Mouse (Mus musculus) gastrocnemius, postnatal 36 days (tissue): Measurements from ENCODE around the gene Gsto2. TPM values are rescaled to one million over a fixed set of nuclear protein-coding genes. Genes with fewer than 3 reads are reported as not detected.
"Not testable (repeated sequence)": the region's sequence is repeated elsewhere in the genome, so short reads cannot be mapped to it uniquely, and the experiment has no call there.

Experiments used
- DNase-seq, 2 experiments: peaks; one replicate each; pipeline ENCODE4 v3.0.0; 2022
- intact Hi-C: fragments of 180-260 bp; cut with DNase I; formaldehyde crosslinking; loops from one replicate; pipeline ENCODE4 v1.15.1; 2025
- long read RNA-seq, 2 experiments: library from polyadenylated mRNA; stranded (forward); transcript quantifications; one replicate each; pipeline ENCODE4 v2.0.0; 2021
- total RNA-seq, 2 experiments: library from RNA; stranded (reverse); gene quantifications; 2 replicates each; pipeline ENCODE4 v1.2.3; 2021

Gsto2 gene
- total RNA-seq, result under 1 TPM; 0.22 to 0.66 TPM
- long read RNA-seq, experiment 1, result 0 reads
- long read RNA-seq, experiment 2, result 0 reads

GRCm38 (mm10) chr19:47865353-47865947, at the start of gene Gsto2:
TSS of gene Gsto2 (plus strand) at chr19:47865534.
- DNase-seq, result peak; percentile 88 to 94
- intact Hi-C loops, result no loop called here

- DNase-seq, result no peak
- intact Hi-C loops, result no loop called here
Measured at GRCm38 (mm10) chr19:47817692-47818091, 47.6 kb upstream of the Gsto2 start.

DNA sequence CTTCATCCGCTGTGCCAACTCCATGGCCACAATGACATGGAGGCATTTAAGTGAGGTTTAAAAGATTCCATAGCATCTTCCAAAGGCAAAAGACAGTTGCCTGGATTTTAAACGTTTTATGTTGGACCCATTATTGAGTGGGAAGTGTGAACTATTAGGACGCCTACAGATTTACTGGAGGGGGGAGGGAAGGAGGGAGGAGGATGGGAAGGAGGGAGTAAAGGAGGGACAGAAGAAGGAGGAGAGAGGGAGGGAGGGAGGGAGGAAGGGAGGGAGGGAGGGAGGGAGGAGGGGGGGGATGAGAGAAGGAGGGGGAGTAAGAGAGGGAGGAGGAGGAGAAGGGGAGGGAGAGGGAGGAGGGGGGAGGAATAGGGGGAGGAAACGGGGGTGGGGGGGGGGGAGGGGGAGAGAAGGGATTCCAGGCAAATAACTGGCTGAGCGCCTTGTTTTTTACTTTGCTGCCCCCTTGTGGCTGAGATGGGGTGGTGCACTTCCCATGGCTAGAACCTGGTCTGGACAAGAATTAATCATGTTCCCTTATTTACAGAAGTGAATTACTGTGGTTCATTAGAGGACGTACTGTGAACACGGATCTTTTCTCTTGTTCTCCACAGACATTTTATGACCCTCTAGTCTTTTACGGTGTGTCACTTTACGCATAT, 44.4 kb upstream of the Gsto2 start:
- intact Hi-C loops, result loop anchor here (1.0 to 2.0 kb wide), 2 partner anchors 162 to 314 kb away; no protein-coding TSS in a partner anchor
- DNase-seq, result peak; percentile 56 to 65

DNA sequence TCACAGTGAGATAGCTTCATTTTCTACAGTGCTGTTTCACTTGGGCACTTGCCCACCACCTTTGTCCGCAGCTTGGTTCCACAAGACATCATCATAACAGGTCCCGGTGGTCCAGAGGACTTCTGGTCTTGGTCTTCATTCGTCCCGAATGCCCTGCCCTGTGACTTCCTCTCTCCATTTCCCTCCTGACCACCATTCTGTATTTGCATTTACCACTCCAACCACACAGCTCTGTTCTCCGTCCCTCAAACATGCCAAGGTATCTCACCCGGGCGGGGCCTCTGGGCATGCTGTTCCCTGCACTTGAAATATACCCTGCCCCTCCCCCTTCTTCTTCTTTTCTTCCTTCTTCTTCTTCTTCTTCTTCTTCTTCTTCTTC, 43.9 kb upstream of the Gsto2 start:
- intact Hi-C loops, result loop anchor here (1.0 to 2.0 kb wide), 2 partner anchors 162 to 315 kb away; no protein-coding TSS in a partner anchor
- no peak for DNase-seq

DNA sequence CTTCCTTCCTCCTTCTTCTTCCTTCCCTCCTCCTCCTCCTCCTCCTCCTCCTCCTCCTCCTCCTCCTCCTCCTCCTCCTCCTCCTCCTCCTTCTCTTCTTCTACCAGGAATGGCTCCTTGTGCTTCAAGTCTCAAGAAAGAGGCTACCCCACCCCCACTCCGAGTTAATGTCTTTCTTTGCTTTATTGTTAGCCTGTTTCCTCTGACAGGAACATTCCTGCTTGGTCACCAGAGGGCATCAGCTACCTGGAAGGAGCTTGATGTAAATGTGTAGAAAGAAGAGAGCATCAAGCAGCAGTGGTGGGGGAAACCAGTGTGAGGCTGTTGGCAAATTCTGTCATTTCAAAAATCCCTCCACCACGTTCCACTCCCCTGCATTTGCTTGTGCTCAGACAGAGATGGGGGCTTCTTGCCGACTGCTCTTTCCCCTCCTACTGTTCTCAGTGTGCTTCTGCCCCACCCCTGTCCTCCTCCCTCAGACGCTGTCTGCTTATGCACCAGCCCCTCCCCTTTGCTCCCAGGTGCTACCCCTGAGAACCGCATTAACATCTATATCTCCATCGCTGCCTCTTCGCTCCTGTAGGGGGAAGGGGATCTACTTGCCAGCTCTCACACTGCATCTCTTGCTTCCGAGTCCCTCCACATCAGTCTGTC, 43.1 kb upstream of the Gsto2 start:
- intact Hi-C loops, result no loop called here

DNA sequence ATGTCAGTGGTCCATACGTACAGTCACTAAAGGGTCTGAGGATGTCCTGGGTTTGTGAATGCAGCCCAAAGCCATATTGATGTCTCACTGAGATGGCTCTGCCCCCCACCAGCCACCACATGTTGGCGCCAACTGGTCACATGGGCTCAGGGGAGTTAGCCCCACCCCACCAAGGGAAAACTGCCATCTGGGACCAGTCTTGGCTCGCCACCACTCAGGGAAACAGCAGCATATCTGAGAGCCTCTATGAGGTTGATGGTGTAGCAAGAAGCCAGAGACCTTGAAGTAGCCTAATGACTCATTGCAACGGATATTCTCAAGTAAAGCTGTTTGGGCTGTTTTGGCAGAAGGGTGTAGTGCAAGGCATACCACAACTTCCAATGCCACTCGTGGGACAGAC, 41.3 kb upstream of the Gsto2 start:
- intact Hi-C loops, result no loop called here
- no peak for DNase-seq

More for the DNA sequence above, 43.1 kb upstream of the Gsto2 start:
- DNase-seq, result no peak

- intact Hi-C loops, result no loop called here
- no peak for DNase-seq
Measured at GRCm38 (mm10) chr19:47829913-47830450, 35.4 kb upstream of the Gsto2 start.

- DNase-seq, result no peak
- intact Hi-C loops, result no loop called here
Measured at GRCm38 (mm10) chr19:47831111-47831510, 34.2 kb upstream of the Gsto2 start.

- no peak for DNase-seq
- intact Hi-C loops, result no loop called here
Measured at GRCm38 (mm10) chr19:47832316-47832715, 33.0 kb upstream of the Gsto2 start.

DNA sequence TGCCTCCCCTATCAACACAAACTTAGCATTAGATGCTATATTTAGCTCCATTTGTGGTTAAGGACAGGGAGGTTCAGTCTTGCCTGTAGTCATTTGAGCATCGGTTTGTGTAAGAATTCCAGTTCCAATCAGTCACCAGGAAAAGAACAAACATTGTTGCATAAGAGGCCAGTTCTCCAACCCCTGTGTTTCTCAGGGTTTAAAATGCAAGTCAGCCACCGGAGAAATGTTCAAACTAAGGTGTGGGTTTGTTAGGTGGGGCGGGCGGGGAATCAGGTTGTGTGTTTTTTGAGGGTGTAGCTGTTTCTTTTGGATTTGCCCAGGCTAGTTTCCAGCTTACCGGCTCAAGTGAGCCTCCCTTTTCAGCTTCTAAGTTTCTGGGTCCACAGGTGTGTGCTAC, 30.7 kb upstream of the Gsto2 start:
- intact Hi-C loops, result no loop called here
- no peak for DNase-seq

GRCm38 (mm10) chr19:47835776-47836175, 29.6 kb upstream of the Gsto2 start:
- DNase-seq, result no peak

DNA sequence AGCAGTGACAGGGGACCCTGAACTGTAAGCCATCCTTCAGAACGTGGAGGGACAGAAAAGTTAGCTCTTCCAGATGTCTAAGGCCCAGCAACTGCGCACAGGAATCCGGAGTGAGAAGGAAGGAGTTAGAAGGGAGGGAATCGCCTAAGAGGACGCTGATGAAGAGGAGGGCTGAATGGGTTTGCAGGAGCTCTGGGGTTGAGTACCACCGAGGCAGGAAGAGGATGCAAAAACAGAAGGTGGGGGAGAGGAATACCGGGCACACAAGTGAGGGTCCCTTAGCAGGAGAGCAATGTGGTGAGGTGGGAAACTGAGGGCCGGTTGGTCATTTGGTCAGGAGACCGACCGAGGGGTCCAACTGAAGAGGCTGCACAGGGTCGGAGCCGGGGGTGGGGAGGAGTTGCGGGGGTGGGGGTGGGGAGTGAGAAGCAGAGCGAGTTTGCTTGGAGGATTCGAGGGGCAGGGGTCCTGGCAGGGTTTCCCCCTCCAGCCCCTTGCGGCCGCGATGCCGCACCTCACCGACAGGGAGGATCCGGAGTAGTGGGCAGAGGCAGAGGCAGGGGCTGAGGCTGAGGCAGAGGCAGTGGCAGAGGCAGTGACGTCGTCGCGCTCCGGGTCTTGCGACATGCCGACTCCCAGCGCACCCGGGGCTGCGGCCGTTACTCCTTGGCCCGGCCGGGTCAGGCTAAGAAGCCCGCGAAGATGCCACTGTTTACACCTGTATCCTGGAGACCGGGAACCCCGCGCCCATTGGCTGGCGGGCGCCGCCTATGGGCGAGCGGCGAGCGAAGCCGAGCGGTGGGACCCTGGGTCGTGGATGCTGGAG, 28.4 kb upstream of the Gsto2 start:
- peak in 1 of 2 experiments; percentile 26 for DNase-seq
- intact Hi-C loops, result no loop called here

More at GRCm38 (mm10) chr19:47835776-47836175, 29.6 kb upstream of the Gsto2 start:
- intact Hi-C loops, result no loop called here

DNA sequence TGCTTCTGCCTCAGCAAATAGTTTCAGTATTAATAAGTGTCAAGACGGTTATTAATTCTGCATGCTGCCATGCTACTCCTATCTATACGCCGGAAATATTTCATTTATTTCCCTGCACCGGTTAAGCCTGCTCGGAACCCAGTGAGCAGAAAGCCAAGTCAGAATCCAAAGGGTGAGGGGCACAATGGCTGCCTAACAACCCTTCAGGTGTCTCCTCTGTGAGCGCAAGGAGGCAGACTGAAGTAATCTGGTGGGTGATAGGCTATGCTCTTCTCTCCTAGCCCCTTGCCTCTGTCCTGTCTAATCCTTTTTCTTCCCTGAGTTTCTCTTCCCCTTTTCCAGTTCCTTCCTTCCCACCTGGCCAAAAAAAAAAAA, 27.8 kb upstream of the Gsto2 start:
- intact Hi-C loops, result no loop called here
- no peak for DNase-seq

GRCm38 (mm10) chr19:47841234-47841633, 24.1 kb upstream of the Gsto2 start:
- DNase-seq, intact Hi-C loops: not testable (repeated sequence)

- DNase-seq, result no peak
- intact Hi-C loops, result no loop called here
Measured at GRCm38 (mm10) chr19:47849735-47850134, 15.6 kb upstream of the Gsto2 start.

DNA sequence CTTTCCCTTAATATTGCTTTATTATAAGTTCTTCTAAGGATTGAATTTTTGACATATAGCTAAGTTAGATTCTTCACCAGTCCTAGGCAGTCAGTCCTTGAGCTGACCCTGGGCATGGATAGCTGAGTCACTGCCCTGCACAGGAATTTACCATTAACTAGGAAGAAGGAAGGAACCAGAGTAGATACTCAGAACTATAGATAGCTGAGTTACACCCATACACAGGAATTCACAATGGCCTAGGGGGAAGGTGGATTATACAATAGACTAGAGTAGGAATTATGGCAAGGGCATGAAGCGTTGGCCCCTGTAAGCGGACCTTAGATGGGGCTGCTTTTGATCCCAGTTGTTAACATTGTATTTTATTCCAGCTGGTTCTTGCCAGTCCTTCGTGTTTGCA, 13.2 kb upstream of the Gsto2 start:
- intact Hi-C loops, DNase-seq: not testable (repeated sequence)

- intact Hi-C loops, result no loop called here
- DNase-seq, result no peak
Measured at GRCm38 (mm10) chr19:47853053-47853452, 12.3 kb upstream of the Gsto2 start.

DNA sequence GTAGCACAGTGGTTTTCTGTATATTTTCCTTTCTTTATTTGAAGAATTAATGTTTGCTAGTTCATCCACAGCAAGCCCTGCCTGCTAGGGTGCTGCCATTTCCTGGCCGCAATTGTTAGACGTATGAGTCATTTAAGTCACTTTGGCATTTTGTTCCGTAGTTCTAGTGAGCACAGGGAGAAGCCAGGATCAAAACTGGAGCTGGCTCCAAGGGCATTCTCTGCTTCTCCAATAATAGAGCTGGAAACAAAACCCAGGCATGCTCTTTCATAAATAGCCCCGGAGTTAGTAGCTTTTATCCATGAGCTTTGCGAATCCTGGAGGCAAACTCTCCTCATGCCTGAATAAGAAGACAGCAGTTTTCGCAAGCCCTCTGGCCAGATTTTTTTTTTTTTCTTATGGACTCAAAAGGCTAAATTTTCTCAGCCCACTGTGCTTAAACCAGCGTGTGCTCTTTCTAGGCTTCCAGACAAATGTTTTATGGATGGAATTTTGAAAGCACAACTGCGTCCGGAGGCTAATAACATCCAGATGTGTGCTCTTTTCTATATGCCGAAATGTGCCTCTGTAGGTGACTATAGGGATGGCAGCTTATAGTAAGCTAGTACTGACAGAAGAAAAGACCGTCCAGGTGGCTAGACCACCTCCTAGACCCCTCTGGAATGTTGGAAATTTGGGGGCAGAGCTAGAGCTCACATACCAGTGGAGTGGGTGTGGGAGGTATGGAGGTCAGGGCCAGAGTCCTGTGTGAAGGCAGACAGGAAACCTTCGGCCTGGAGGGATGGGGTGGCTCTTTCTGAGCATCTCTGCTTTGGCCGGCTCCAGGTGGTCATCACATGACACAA, 11.2 kb upstream of the Gsto2 start:
- intact Hi-C loops, result no loop called here
- no peak for DNase-seq
